Mouse (Mus musculus): ENCODE data around the gene Vmn1r114. TPM values are rescaled to one million over a fixed set of nuclear protein-coding genes. Genes with fewer than 3 reads are reported as not detected.
"Not testable (repeated sequence)": the region's sequence is repeated elsewhere in the genome, so short reads cannot be mapped to it uniquely, and the experiment has no call there.

Gene Vmn1r114
- polyA plus RNA-seq (2012; ENCODE audit: insufficient read depth, insufficient read length, missing spikeins): not detected in 2 replicates

DNA sequence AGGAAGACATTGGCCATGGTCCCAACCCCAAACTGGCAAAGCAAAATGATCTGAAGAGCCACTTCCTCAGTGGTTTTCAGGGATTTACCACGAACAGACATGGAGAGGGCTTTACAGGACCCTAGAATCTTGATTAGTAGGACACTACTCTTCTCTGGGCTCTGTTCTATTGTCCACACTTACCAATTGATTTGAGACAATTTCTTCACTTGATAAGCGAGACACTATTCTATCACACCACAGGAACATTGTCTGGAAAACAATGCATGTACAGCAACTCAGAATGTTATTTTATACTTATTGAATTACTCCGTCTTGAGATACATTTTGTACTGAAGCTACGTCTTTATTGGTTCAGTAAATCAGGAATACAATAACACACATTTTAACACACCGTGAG is at the start of gene Vmn1r114:
Gene Vmn1r114, minus strand, starts transcription at position 101 of the 400 bp plus-strand sequence.
- H3K4me3 ChIP-seq (ENCODE audit: insufficient read depth, low read depth, low read length); H3K27ac ChIP-seq (replicated peaks; ENCODE audit: low read depth, low read length); H3K4me1 ChIP-seq (ENCODE audit: control insufficient read depth, insufficient read depth, insufficient read length, low read length): not testable (repeated sequence)

- H3K27ac ChIP-seq (replicated peaks; ENCODE audit: low read depth, low read length); H3K4me3 ChIP-seq (ENCODE audit: insufficient read depth, low read depth, low read length); H3K4me1 ChIP-seq (ENCODE audit: control insufficient read depth, insufficient read depth, insufficient read length, low read length): not testable (repeated sequence)
These were observed 32.9 kb upstream of the Vmn1r114 start, which contains the start of gene Vmn1r115 for GRCm38 (mm10) chr7:20844885-20845284. Gene Vmn1r115 (minus strand): TSS chr7:20844985.

GRCm38 (mm10) chr7:20786985-20787384 is 25.0 kb downstream of the Vmn1r114 start, which contains the start of gene Vmn1r113:
Gene Vmn1r113 (plus strand): TSS chr7:20787285.
- not testable (repeated sequence) for H3K4me3 ChIP-seq (ENCODE audit: insufficient read depth, low read depth, low read length); H3K27ac ChIP-seq (replicated peaks; ENCODE audit: low read depth, low read length); H3K4me1 ChIP-seq (ENCODE audit: control insufficient read depth, insufficient read depth, insufficient read length, low read length)

- H3K4me1 ChIP-seq (ENCODE audit: control insufficient read depth, insufficient read depth, insufficient read length, low read length); H3K27ac ChIP-seq (replicated peaks; ENCODE audit: low read depth, low read length); H3K4me3 ChIP-seq (ENCODE audit: insufficient read depth, low read depth, low read length): not testable (repeated sequence)
These were observed 41.1 kb downstream of the Vmn1r114 start, which contains the start of gene Vmn1r112 for GRCm38 (mm10) chr7:20770885-20771284. Gene Vmn1r112 (plus strand): TSS chr7:20771185.

Other genes starting within 250 kb of the Vmn1r114 start
- gene Gm4141, start 235.9 kb downstream of the Vmn1r114 start, polyA plus RNA-seq (2012; ENCODE audit: insufficient read depth, insufficient read length, missing spikeins): not detected in 2 replicates
- gene Gm4513, start 213.2 kb downstream of the Vmn1r114 start, polyA plus RNA-seq (2012; ENCODE audit: insufficient read depth, insufficient read length, missing spikeins): not detected in 2 replicates
- not detected in 2 replicates for gene Vmn1r107, start 143.3 kb downstream of the Vmn1r114 start, polyA plus RNA-seq (2012; ENCODE audit: insufficient read depth, insufficient read length, missing spikeins)
- not detected in 2 replicates for gene Vmn1r111, start 109.0 kb downstream of the Vmn1r114 start, polyA plus RNA-seq (2012; ENCODE audit: insufficient read depth, insufficient read length, missing spikeins)
- gene Gm10668, start 81.6 kb downstream of the Vmn1r114 start, polyA plus RNA-seq (2012; ENCODE audit: insufficient read depth, insufficient read length, missing spikeins): not detected in 2 replicates
- not detected in 2 replicates for gene Vmn1r112, start 41.0 kb downstream of the Vmn1r114 start, polyA plus RNA-seq (2012; ENCODE audit: insufficient read depth, insufficient read length, missing spikeins)
- gene Vmn1r113, start 24.9 kb downstream of the Vmn1r114 start, polyA plus RNA-seq (2012; ENCODE audit: insufficient read depth, insufficient read length, missing spikeins): not detected in 2 replicates
- not detected in 2 replicates for gene Vmn1r115, start 32.8 kb upstream of the Vmn1r114 start, polyA plus RNA-seq (2012; ENCODE audit: insufficient read depth, insufficient read length, missing spikeins)
- not detected in 2 replicates for gene Vmn1r116, start 60.1 kb upstream of the Vmn1r114 start, polyA plus RNA-seq (2012; ENCODE audit: insufficient read depth, insufficient read length, missing spikeins)
- not detected in 2 replicates for gene Vmn1r117, start 71.9 kb upstream of the Vmn1r114 start, polyA plus RNA-seq (2012; ENCODE audit: insufficient read depth, insufficient read length, missing spikeins)
- not detected in 2 replicates for gene Vmn1r118, start 100.2 kb upstream of the Vmn1r114 start, polyA plus RNA-seq (2012; ENCODE audit: insufficient read depth, insufficient read length, missing spikeins)
- gene Vmn1r119, start 200.3 kb upstream of the Vmn1r114 start, polyA plus RNA-seq (2012; ENCODE audit: insufficient read depth, insufficient read length, missing spikeins): not detected in 2 replicates
- not detected in 2 replicates for gene Vmn1r120, start 241.6 kb upstream of the Vmn1r114 start, polyA plus RNA-seq (2012; ENCODE audit: insufficient read depth, insufficient read length, missing spikeins)

Data from brown adipose tissue, adult 24 weeks (tissue).